Mouse (Mus musculus) thymus, adult 2 months (tissue): Measurements from ENCODE around the gene Rbms1. TPM values are rescaled to one million over a fixed set of nuclear protein-coding genes. Genes with fewer than 3 reads are reported as not detected.

Experiments used
- DNase-seq: peaks from one replicate; pipeline ENCODE4 v3.0.0; 2021
- H3K27ac ChIP-seq: fragments of 200-500 bp; 2 replicates; pipeline ENCODE4 v1.5.1; 2012; ENCODE audit warnings: low read length, control low read depth; ENCODE audit not compliant: control insufficient read depth, insufficient read depth
- H3K27me3 ChIP-seq: fragments of 200-500 bp; 2 replicates; pipeline ENCODE4 v1.6.1; 2012; ENCODE audit warnings: mild to moderate bottlenecking, low read length, moderate library complexity, mixed read lengths; ENCODE audit not compliant: control insufficient read depth, insufficient read depth
- H3K36me3 ChIP-seq: fragments of 200-500 bp; 2 replicates; pipeline ENCODE4 v1.6.1; 2012; ENCODE audit warnings: mild to moderate bottlenecking, low read length, moderate library complexity; ENCODE audit not compliant: control insufficient read depth, insufficient read depth
- H3K4me1 ChIP-seq: fragments of 200-500 bp; replicated peaks from 2 replicates; pipeline ENCODE4 v1.6.1; 2012; ENCODE audit warnings: low read length; ENCODE audit not compliant: control insufficient read depth, insufficient read depth
- H3K4me3 ChIP-seq: fragments of 200-500 bp; 2 replicates; pipeline ENCODE4 v1.5.1; 2012; ENCODE audit warnings: mild to moderate bottlenecking, low read length, control low read depth, moderate library complexity; ENCODE audit not compliant: control insufficient read depth, insufficient read depth
- CTCF ChIP-seq: fragments of 200-500 bp; IDR thresholded peaks from 2 replicates; pipeline ENCODE4 v1.5.1; 2012; ENCODE audit warnings: mild to moderate bottlenecking, control low read depth, low read length, moderate library complexity, borderline replicate concordance; ENCODE audit not compliant: control insufficient read depth, poor library complexity, insufficient read depth; ENCODE audit errors: extremely low read depth
- POLR2A ChIP-seq: fragments of 200-500 bp; IDR thresholded peaks from 2 replicates; pipeline ENCODE4 v1.6.1; 2012; ENCODE audit warnings: mild to moderate bottlenecking, low read length, control low read depth, moderate library complexity; ENCODE audit not compliant: control insufficient read depth, poor library complexity, insufficient read depth; ENCODE audit errors: extremely low read depth
- WGBS: fragments of 180-500 bp; shearing (Covaris S2); methylation state at CpG from one replicate; pipeline ENCODE4 v1.1.7; 2018; 5-methylcytosine and 5-hydroxymethylcytosine counted together
- polyA plus RNA-seq: library from polyadenylated mRNA; depleted of rRNA; stranded (reverse); fragments of >200 nt; gene quantifications from 2 replicates; pipeline ENCODE4 v1.2.3, GENCODE M21; 2012

Gene Rbms1
- polyA plus RNA-seq, 1 experiment = 151 TPM

GRCm38 (mm10) chr2:60747590-60747989 is 215.4 kb downstream of the Rbms1 start:
- WGBS = 91% methylated on average over 3 of the region's 3 CpGs
- no peak overlapping the region for H3K4me3 ChIP-seq
- TF ChIP-seq POLR2A = no peak
- no peaks in the 10 kb centered on the region for H3K36me3 ChIP-seq
- DNase-seq = no peak
- 0 out of 2 replicates have a peak, but pooled peaks cover 2% of the 10 kb centered on the region for H3K27me3 ChIP-seq
- H3K4me1 ChIP-seq = no peaks in the 10 kb centered on the region
- no peak overlapping the region for H3K27ac ChIP-seq

GRCm38 (mm10) chr2:60744674-60745073 is 218.3 kb downstream of the Rbms1 start:
- no peak for DNase-seq
- TF ChIP-seq POLR2A (no peak), CTCF (no peak)
- Histone ChIP-seq H3K27me3 (no peaks in the 10 kb centered on the region), H3K4me3 (no peak overlapping the region), H3K27ac (no peak overlapping the region), H3K36me3 (no peaks in the 10 kb centered on the region), H3K4me1 (no peaks in the 10 kb centered on the region)
- 92% methylated on average over 3 of the region's 3 CpGs for WGBS

GRCm38 (mm10) chr2:60739389-60740137 is 223.4 kb downstream of the Rbms1 start:
- H3K4me1 ChIP-seq = 0 out of 2 replicates have a peak, but pooled peaks cover 3% of the 10 kb centered on the region
- no peaks in the 10 kb centered on the region for H3K27me3 ChIP-seq
- no peak for DNase-seq
- H3K4me3 ChIP-seq = no peak overlapping the region
- H3K27ac ChIP-seq = no peak overlapping the region
- TF ChIP-seq POLR2A (no peak), CTCF (no peak)
- no peaks in the 10 kb centered on the region for H3K36me3 ChIP-seq
- WGBS = 63% methylated on average over 10 of the region's 10 CpGs

GRCm38 (mm10) chr2:60730929-60731328 is 232.1 kb downstream of the Rbms1 start:
- TF ChIP-seq CTCF (no peak), POLR2A (no peak)
- WGBS = 88% methylated on average over 6 of the region's 6 CpGs
- Histone ChIP-seq H3K36me3 (no peaks in the 10 kb centered on the region), H3K4me1 (no peaks in the 10 kb centered on the region), H3K27ac (no peak overlapping the region), H3K4me3 (no peak overlapping the region), H3K27me3 (no peaks in the 10 kb centered on the region)
- no peak for DNase-seq

- H3K27me3 ChIP-seq = no peaks in the 10 kb centered on the region
- no peaks in the 10 kb centered on the region for H3K4me1 ChIP-seq
- H3K36me3 ChIP-seq = no peaks in the 10 kb centered on the region
- H3K27ac ChIP-seq = no peak overlapping the region
- H3K4me3 ChIP-seq = no peak overlapping the region
- no peak for DNase-seq
- TF ChIP-seq CTCF (no peak), POLR2A (no peak)
- 97% methylated on average over 3 of the region's 3 CpGs for WGBS
Observed at GRCm38 (mm10) chr2:60730024-60730423, 233.0 kb downstream of the Rbms1 start.

- DNase-seq = no peak
- no peak for TF ChIP-seq POLR2A
- TF ChIP-seq CTCF = no peak
- H3K36me3 ChIP-seq = no peaks in the 10 kb centered on the region
- WGBS = 88% methylated on average over 10 of the region's 10 CpGs
- no peaks in the 10 kb centered on the region for H3K4me1 ChIP-seq
- H3K27ac ChIP-seq = no peak overlapping the region
- no peak overlapping the region for H3K4me3 ChIP-seq
- no peaks in the 10 kb centered on the region for H3K27me3 ChIP-seq
Observed at GRCm38 (mm10) chr2:60728902-60729585, 233.9 kb downstream of the Rbms1 start.

GRCm38 (mm10) chr2:60724660-60725059 is 238.3 kb downstream of the Rbms1 start:
- Histone ChIP-seq H3K4me1 (no peaks in the 10 kb centered on the region), H3K27me3 (no peaks in the 10 kb centered on the region), H3K27ac (no peak overlapping the region), H3K4me3 (no peak overlapping the region), H3K36me3 (no peaks in the 10 kb centered on the region)
- TF ChIP-seq CTCF = no peak
- no peak for TF ChIP-seq POLR2A
- DNase-seq = no peak
- WGBS = 97% methylated on average over 2 of the region's 2 CpGs
